Mouse (Mus musculus): ENCODE results near the gene Olfr883.

Olfr883 gene

DNA sequence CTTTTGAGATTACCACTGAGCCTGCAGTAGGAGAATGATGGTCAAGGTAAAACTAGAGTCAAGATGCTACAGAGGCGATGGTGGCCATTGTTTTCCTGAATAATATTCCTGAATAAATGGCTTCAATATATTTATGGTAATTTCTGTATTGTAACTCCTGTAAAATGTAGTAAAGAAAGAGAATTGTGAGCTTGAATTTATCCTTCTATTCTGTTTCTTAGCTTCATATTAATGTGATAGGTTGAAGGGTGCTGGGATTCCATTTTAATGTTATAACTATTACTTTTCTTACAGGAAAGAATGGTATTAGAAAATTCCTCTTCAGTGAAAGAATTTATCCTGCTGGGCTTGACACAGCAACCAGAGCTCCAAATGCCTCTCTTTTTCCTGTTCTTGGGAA lies at the start of gene Olfr883:
Olfr883 (plus strand) TSS at position 301 of the 400 bp plus-strand sequence.
- no peak for DNase-seq (ENCODE audit: low spot score)

DNA sequence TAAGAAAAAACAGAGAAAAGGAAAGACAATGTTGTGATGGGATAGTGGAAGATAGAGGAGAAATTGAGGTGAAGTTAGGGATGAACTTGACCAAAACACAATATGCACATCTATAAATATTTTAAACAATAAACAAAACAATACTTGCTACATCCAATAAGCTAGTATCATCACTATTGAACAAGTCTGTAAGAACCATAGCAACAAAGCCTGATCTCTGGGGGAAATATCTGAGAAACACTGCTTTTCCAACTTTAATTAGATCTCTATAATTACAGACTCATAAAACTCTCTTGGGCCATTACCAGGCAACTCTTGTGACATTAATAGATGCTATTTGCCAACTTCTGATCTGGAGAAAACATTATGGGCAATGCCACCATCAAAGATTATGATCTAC lies 34.1 kb upstream of the Olfr883 start, which contains the start of gene Olfr881:
Olfr881 (plus strand) TSS at position 301 of the 400 bp plus-strand sequence.
- DNase-seq (ENCODE audit: low spot score), result no peak

DNA sequence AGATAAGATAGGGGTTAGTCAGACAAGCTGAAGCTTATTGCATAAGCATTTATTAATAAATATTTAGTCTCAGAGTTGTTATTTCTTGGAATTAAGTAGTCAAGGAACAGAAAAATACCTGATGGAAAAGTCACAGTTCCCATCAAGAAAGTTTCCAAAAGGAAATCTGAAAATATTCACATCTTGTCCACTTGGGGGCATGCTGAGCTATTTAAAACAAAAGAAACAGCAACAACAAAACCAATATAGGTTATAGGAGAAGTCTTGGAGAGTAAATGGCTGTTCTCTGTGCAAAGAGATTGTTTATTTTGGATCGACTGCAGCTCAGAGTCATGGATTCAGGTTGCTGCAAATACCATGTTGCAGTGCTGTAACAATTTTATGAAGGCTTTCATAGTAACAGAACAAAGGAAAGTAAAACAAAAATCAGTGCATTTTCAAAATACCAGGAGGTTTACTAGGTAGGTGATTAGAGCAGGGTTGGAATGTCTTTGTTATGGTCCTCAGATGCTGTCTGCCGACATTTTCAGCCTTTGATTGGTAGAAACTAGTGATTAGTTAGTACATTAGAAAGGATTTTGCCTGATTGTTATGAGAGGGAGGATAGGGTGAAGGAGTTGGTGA lies 26.9 kb upstream of the Olfr883 start:
- no peak for DNase-seq (ENCODE audit: low spot score)

DNA sequence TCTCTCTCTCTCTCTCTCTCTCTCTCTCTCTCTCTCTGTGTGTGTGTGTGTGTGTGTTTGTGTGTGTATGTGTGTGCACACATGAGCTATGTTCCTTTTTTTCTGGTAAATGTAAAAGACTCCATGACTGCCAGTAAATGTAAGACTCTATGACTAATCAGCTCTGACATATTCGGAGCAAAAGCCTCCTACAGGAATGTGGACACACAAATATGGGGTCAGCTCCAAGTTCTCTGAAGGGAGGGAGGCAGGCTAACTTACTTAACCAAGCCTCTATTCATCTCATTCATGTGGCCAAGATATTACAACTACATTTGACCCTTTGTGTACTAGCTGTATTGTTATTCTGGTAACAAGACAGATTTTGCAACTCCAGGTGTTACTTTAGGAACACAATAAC lies 25.6 kb upstream of the Olfr883 start:
- no peak for DNase-seq (ENCODE audit: low spot score)

DNA sequence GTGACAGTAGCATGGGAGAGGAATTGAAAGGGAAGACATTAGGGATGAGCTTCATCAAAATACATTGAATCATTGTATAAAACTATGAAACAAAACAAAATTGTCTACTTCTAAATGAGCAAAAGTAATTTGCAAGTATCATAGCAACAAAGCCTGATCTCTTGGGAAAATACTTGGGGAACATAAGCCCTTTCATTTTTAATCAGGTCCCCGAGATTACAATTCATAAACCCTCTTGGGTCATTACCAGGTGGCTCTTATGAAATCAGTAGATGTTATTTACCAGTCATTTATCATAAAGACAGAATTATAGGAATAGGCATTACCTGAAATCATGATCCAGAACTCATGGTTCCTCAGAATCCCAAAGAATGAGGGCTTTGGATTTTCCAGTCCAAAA lies 20.6 kb downstream of the Olfr883 start, which contains the start of gene Olfr884:
Olfr884 (plus strand) TSS at position 301 of the 400 bp plus-strand sequence.
- DNase-seq (ENCODE audit: low spot score), result no peak

DNA sequence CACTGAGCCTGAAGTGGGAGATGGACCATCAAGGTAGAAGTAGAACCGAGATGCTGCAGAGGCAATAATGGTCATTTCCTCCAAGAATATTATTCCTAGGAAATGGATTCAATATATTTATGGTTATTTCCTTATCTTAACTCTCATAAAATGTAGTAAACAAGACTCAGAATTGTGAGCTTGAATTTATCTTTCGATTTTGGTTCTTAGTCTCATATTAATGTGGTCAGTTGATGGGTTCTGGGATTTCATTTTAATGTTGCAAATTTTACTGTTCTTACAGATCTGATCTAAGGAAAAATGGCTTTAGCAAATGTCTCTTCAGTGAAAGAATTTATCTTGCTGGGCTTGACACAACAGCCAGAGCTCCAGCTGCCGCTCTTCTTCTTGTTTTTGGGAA lies 35.4 kb downstream of the Olfr883 start, which contains the start of gene Olfr885:
Olfr885 (plus strand) TSS at position 301 of the 400 bp plus-strand sequence.
- DNase-seq (ENCODE audit: low spot score), result no peak
